Mouse (Mus musculus): ENCODE results near the gene Uvssa. TPM values are rescaled to one million over a fixed set of nuclear protein-coding genes. Genes with fewer than 3 reads are reported as not detected.

The Uvssa gene
- polyA plus RNA-seq, 1 experiment = 5.7 TPM

DNA sequence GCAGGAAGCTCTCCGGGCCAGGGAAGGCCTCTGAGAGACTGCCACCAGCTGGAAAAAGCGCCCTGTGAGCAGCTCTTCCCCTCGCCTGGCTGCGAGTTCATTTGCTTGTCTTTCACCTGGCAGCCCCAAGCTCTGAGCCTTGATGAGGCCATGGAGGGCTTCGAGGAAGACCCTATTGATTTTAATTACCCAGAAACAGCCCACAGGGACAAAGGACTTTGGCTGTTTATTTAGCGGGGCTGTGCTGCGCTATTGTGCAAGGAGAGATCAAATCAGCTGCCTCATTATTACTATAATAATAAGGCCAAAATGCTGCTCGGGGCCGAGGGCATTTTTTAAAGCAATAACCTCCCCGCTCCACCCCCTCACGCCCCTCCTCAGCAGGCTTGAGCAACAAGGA, 87.1 kb downstream of the Uvssa start:
- Histone ChIP-seq H3K27ac (ENCODE audit: insufficient read depth, low read length) (no peak overlapping the region), H3K4me3 (ENCODE audit: insufficient read depth, low read length) (no peak overlapping the region), H3K4me1 (ENCODE audit: control insufficient read depth, insufficient read depth, low read length) (no peaks in the 10 kb centered on the region)
- TF ChIP-seq CTCF (IDR thresholded peaks at IDR 0.05; ENCODE audit: extremely low read depth, insufficient read depth, low read length) (no peak), POLR2A (IDR thresholded peaks at IDR 0.05; ENCODE audit: extremely low read depth, insufficient read depth, low read length) (no peak)

Other genes with a start within 250 kb of the Uvssa start
- 0.09 and 0.15 TPM in 2 replicates for gene Spon2, start 160.1 kb upstream of the Uvssa start, polyA plus RNA-seq (2012; rRNA removed)
- 250 and 269 TPM in 2 replicates for gene Ctbp1, start 103.6 kb upstream of the Uvssa start, polyA plus RNA-seq (2012; rRNA removed)
- 116 TPM in 2 replicates for gene Maea, start 43.0 kb upstream of the Uvssa start, polyA plus RNA-seq (2012; rRNA removed)
- not detected in 2 replicates for gene Nkx1-1, start 55.4 kb downstream of the Uvssa start, polyA plus RNA-seq (2012; rRNA removed)